Mouse (Mus musculus): ENCODE data around the gene Tmem160.

- TF ChIP-seq CTCF (IDR thresholded peaks at IDR 0.05; ENCODE audit: borderline replicate concordance, extremely low read depth, insufficient read depth, insufficient read length), result no peak
- no peak for TF ChIP-seq POLR2A (IDR thresholded peaks at IDR 0.05; ENCODE audit: borderline replicate concordance, extremely low read depth, insufficient read depth, insufficient read length, poor library complexity, severe bottlenecking)
These were observed 49.0 kb downstream of the Tmem160 start for GRCm38 (mm10) chr7:16501571-16501970.

Measured in brain, embryonic 14.5 days (tissue).